Mouse (Mus musculus) gastrocnemius, postnatal 36 days (tissue): ENCODE results near the gene Scn1b. TPM values are rescaled to one million over a fixed set of nuclear protein-coding genes. Genes with fewer than 3 reads are reported as not detected.

ENCODE experiments used
- DNase-seq, 2 experiments: peaks; one replicate each; pipeline ENCODE4 v3.0.0; 2022
- intact Hi-C: fragments of 180-260 bp; cut with DNase I; formaldehyde crosslinking; loops from one replicate; pipeline ENCODE4 v1.15.1; 2025
- total RNA-seq, 2 experiments: library from RNA; stranded (reverse); gene quantifications; 2 replicates each; pipeline ENCODE4 v1.2.3; 2021

Scn1b gene
- total RNA-seq, 2 experiments from 2014 or later, result 835 to 915 TPM

DNA sequence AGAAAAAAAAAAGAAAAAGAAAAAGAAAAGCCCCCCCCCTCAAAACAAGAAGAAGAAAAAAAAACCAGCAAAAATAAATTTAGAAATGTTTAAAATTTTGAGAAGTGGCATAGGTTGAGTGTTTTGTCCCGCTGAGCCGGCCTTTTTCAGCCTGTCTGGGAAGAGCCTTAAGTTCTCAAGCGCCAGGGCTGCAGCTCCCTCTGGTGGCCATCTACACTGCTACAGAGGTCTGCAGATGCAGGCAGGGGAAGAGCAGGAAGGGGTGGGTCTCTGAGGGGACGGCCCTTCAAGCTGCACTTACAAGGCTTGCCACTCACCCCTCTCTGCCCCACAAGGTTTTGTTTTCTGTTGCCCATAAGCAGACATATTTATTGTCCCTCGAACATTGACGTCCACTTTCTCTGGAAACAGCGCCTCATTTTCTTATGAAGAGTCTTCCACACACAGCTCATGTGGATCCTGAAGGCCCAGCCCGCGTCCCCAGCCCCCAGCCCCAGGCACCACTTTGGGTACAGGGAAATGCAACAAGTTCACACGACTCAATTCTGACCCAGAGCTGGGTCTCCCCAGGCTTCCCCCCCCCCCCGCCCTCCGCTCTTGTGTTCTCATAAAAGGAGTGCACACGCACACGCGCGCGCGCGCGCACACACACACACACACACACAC, 29.1 kb downstream of the Scn1b start:
- peak; percentile 86 to 91 for DNase-seq
- intact Hi-C loops, result loop anchor here (5.0 kb wide), 1 partner anchor 135 kb away; no protein-coding TSS in a partner anchor

DNA sequence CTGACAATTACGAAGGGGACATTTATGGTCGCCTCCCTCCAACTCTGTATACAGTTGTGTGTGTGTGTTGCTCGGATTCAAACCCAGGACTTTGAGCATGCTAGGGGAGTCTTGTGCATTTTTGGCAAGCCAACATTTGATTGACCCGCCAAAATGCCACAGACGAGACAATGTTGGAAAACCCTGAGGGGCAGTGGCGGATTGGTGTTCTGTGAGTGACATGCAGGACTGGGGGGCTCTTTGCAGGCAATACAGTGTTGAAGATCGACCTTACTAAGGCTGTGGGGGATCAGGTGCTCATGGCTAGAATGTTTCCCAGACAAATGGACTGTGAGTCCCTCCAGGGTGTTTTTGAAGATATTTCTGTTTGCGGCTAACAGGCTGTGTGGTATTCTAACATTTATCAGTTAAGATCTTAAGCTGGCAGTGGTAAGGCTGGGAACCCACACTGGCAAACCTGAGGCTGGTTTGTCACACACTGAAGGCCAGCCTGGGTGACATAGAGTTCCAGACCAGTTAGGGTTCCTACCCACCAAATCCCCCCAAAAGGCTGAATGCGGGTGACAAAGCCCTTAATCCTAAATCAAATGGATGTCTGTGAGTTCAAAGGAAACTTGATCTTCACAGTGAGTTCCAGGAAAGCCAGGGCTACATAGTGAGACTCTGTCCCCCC, 29.8 kb downstream of the Scn1b start:
- intact Hi-C loops, result loop anchor here (5.0 kb wide), 1 partner anchor 135 kb away; no protein-coding TSS in a partner anchor
- DNase-seq, result no peak

DNA sequence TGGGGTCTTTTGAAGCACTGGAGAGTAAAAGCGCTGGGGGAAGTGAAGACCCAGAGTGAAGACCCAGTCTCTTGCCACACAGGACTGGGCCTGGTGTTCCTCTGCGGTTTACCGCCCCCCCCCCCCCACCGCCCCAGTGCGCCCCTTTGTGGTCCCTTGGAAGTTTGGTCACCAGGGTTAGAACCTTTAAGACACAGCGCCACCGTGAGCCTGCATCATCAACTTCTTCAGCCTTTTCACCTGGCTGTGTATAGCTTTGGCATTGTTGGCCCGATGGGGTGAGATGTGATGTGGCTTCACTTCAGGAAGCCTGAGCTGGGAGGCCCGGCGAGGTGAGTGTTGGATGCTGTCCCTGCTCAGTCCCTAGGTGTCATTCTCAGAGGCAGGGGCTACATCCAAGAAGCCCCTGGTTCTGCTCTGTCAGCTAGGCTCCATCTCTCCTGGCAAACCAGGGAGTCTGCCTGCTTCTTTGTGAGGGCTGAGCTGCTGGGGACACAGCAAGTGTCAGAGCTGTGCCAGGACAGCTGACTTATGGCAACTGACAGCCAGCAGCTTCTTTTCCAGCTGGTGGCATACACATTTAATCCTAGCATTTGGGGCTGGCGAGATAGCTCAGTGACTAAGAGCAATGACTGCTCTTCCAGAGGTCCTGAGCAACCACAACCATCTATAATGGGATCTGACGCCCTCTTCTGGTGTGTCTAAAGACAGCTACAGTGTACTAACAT, 31.9 kb downstream of the Scn1b start:
- no peak for DNase-seq
- intact Hi-C loops, result loop anchor here (1.0 to 5.0 kb wide), 2 partner anchors 36 to 133 kb away; partner anchors contain the start of gene Lgi4

DNA sequence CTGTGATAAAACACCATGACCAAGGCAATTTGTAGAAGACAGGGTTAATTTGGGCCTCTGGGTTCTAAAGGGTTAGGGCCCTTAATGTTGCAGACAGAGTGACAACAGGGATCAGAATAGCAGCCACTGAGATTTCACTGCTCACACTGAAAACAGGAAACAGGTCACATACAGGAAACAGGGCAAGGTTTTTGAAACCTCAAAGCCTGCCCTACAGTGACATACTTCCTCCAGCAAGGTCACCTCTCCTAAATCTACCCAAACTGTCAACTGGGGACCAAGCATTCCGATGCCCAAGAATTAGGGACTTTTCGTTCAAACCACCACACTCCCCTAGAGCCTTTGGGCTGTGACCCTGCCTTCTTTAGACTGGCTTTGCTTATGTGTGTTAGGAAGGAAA, 37.1 kb downstream of the Scn1b start:
- no peak for DNase-seq
- intact Hi-C loops, result no loop called here

DNA sequence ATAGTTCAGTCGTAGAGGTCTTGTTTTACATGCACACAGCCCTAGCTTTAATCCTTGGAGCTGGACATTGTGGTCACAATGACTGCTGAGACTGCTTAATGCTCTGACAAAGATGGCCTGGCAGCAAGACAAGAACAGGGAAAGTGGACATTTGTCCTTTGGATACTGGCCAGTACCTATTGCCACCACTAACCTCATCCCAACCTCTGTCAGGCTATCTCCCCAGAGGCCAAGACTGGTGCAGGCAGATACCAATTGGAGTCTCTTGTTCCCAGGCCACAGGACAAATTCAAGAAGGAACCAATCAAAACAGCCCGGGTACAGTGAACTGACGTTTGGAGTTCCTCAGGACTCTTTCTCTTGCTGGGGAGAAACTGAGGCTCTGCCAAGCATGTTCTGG, 38.6 kb downstream of the Scn1b start:
- no peak for DNase-seq
- intact Hi-C loops, result no loop called here

DNA sequence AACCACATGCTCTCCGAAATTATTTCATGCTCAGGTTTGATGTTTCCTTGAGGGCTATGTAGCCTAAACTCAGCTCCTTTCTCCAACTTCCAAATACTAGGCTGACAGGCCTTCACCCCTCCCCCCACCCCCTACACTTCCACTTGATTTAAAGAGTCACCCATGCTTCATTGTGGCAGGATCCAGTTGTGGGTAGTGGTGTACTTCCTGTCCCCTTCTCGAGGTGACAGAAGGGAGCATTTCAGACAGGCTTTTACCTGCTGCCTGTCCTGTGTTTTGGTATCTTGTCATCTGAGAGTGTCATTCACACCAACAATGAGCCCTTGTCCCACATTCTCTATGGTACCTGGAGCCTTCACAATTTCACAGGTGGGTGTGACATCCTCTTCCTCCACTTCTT, 39.5 kb downstream of the Scn1b start:
- intact Hi-C loops, result no loop called here
- no peak for DNase-seq

DNA sequence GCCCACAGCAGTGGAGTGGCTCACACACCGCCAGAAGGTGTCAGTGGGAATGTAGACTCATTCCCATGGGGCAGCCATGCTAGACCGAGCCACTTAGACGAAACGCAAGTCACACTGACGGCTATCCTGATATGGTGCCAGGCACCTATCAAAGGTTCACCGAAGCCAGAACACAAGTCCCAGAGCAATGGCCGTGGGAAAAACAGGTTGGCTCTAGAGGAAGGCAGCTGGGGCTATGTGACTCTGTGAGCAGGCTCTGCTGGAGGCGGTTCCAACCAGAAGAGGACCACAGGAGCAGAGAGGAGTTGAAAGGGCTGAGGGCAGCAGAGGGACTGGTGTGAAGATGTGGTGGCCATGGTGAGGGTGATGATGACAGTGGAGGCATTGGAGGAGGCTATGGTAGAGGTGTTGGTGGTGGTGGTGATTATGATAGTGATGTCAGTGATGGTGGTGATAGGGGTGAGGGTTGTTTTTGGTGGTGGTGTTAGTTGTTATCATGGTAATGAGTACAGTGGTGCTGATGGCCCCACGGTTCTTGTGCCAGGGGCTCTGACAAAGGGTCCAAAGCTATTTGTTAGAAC, 40.5 kb downstream of the Scn1b start:
- DNase-seq, result no peak
- intact Hi-C loops, result no loop called here

DNA sequence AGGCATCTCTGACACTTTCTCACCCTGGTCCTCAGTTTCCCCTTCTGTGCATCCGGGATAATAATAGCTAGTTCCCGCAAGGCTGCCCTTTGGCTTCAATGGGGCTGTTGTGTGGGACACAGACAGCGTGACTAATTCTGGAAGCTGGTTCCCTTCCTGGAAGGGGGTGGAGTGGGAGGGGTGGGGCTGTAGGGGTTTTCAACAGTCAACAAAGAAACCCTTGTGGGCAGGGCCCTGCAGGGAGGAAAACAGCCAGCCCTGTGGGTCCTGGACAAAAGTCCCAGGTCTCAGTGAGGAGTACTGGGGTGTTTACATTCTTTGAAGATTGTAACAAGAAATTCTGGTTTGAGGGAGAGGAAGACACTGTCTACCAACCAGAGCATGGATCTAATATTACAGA, 41.6 kb downstream of the Scn1b start:
- peak; percentile 47 to 55 for DNase-seq
- intact Hi-C loops, result no loop called here

DNA sequence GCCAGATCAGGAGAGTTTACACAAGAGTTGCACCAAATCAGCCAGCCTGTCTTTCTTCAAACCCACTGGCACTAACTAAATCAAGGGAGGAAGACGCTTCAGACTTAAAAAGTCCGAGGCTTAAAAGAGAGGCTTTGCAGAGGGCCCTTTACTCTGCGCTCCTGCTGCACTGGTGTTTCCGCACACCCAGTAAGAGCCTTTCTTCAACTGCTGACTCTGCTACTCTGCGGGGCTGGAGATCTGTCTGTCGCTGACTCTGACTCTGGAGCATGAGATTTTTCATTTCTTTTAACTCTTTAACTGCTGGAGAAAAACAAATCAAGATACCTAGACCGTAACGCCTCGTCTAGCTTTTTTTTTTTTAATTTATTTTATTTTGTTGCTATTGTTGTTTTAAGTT, 42.7 kb downstream of the Scn1b start:
- intact Hi-C loops, result no loop called here
- DNase-seq, result no peak

DNA sequence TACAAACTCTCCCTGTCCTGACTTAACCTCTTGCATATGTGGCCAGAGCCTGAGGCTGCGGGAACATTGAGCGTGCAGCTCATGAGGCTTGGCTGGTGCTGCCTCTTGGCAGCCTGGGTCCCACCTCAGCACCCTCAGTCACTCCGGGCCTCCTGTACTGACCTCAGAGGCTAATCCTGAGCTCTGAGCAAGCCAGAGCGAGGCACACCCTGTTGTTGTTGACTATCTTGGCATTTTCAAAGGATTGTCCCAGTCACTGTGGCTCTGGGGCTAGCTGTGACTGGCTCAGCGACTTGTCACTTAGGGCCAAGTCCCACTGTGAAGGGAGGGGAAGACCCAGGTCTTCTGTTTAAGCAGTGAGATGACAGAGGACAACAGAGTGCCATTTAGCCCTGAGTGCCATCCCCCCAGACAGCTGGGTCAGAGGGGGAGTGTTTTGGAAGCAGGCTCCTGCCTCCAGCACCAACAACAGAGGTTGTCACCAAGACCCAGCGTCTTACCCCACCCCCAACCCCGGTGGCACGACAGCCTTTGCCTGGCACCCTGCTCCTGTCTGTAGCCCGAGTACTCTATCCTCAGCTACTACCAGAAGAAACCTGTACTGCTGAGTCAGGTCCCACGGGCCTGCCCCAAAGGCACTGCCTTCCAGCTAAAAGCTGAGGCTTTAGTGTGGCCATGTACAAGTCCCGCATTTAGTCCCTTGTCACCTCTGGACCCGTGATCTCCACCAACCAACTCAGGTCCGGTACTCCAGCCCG, 43.8 kb downstream of the Scn1b start:
- peak; percentile 71 to 77 for DNase-seq
- intact Hi-C loops, result no loop called here

DNA sequence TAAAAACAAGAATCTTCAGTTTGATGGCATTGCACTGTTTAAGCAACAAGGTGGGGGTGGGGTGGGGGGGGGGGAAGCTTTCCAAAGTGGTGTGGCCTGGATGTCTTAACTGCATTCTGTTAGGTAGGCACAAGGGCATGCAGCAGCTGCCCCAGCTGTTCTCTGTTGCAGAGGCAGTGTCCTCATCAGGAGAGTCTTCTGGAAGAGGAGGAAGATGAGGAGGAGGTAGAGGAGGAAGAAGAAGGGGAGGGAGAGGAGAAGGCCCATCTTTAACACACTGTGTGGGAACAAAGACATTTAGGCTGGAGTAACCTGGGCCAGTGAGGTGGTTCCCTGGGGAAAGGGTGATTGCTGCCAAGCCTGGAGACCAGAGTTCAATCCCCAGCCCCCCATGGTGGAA, 44.7 kb downstream of the Scn1b start:
- intact Hi-C loops, result no loop called here
- no peak for DNase-seq

DNA sequence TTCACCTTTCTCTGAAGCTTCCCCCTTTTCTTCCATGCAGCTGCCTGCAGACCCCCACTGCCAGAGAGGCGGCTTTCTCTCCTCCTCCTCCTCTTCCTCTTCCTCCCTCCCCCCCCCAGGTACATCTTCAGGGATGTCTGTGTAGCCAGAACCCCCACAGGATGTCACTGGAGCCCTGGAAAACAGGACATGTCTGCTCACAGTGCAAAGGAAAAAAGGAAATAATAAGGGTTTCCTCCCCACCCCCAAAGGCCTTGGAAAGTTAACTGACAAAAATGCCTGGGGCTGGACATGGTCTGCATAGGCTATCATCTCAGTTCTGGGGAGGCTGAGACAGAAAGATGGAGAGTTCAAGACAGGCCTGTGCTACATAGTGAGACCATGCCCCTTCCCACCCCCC, 45.7 kb downstream of the Scn1b start:
- intact Hi-C loops, result no loop called here
- DNase-seq, result no peak

DNA sequence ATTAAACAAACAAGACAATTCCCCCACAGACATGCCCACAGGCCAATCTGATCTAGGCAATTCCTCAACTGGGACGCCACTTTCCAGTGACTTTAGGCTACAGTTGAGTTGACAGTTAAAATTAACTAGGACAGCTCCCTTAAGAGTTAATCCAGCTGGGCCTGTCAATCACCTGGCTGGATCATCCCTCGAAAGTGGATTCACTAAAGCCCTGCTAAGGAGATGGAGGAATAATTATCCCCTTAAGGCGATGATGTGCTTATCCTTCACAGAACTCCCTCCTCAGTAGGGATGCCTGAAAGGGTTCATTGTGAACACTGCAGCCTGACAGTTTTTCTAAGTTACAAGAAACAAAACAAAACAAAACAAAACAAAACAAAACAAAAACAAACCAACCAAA, 46.2 kb downstream of the Scn1b start:
- intact Hi-C loops, result no loop called here
- DNase-seq, result no peak

DNA sequence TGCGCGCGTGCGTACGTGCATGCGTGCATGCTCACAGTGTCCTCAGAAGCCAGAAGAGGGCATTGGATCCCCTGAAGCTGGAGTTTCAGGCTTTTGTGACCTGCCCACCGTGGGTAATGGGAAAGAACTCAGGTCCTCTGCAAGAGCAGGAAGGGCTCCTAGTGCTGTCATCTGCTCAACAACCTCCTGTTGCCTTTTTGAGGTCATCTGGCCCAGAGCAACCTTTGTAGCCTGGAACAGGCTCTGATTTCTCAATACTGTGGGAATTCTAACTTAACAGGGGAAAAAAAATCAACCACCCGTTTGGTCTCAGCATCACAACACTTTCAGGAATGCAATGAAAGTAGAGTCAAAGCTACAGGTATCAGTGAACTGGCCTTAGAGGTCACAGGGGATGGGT, 47.1 kb downstream of the Scn1b start:
- DNase-seq, result no peak
- intact Hi-C loops, result no loop called here

DNA sequence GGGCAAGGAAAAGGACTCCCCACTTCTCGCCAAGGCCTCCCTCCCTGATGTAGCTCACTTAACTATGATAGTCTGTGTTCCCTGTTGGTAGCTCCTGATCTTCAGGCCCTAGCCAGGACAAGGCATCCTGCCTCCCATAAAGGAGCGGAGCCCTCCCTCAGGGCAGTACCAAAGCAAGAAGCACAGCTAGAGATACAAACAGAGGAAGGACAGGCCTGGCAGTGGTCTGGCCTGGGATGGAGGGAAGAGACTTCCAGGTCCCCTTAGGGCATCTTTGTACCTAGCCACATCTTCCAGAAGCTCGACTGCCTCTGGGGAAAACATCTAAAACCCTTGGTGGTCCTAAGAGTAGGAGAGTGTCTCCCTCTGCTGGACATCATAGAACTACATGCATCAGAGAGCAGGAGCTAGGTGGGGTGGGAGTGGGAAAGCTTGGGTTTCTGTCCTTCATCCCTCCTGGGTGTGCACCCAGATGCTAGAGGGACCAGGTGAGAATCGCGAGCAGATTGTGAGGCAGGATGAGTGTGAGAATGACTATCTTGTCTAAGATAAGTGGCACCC, 48.8 kb downstream of the Scn1b start:
- intact Hi-C loops, result loop anchor here (2.0 kb wide), 1 partner anchor 15 kb away; no protein-coding TSS in a partner anchor
- DNase-seq, result no peak

DNA sequence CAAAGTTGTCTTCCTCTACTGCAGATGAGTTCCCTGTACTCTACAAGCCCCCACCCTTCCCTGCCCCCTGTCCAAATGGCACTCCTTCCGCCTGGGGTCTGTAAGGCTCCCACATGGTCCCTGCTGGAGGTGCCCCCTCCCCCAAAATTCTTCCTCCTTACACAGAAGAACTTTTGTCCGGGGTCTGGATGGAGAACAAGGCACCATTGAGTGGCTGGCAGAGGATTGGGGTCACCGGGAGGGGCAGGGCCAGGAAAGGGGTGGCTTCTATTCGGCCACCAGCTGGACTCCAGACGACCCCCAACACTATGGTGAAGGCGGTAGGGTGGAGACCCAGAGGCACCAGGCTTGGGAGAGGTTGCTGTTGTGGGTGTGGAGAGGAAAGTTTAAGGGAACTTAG, 49.3 kb downstream of the Scn1b start:
- intact Hi-C loops, result loop anchor here (2.0 kb wide), 1 partner anchor 15 kb away; no protein-coding TSS in a partner anchor
- DNase-seq, result no peak

DNA sequence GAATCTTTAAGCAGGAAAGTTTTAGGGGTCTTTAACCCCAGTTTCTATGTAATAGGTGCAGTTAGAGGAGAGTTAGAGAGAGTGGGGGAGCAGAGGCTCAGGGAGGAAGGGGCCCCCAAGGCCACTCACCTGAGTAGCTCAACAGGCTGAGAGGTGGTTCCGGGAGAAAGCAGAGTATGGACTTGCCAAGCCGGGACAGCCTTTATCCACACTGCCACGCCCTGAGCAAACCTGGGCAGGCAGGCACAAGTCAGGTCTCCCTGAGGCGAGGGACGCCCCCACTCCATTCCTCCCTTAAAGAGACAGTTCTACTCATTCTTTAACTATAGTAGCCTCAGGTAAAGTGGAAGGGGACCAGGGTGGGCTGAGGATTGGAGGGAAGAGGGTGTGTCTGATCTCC, 50.3 kb downstream of the Scn1b start, which contains the start of gene Fxyd3:
Gene Fxyd3, minus strand, starts transcription at position 213 of the 400 bp plus-strand sequence.
- DNase-seq, result no peak
- intact Hi-C loops, result loop anchor here (2.0 kb wide), 1 partner anchor 14 kb away; no protein-coding TSS in a partner anchor

DNA sequence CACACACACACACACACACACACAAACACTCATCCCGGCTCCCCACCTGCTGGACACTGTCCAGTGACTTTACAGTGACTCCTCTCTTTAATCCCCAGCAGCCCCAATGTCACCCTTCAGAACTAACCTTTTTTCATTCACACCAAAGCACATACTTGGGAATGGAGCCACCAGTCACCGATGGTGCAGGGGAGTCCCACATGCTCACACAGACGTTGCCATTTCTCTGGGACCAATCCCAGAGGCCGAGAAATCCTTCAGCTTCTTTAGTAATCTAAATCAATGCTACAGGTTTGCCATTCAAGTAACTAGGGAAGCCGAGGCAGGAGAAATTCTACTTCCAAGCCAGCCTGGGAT, 52.1 kb downstream of the Scn1b start:
- DNase-seq, result no peak
- intact Hi-C loops, result no loop called here

DNA sequence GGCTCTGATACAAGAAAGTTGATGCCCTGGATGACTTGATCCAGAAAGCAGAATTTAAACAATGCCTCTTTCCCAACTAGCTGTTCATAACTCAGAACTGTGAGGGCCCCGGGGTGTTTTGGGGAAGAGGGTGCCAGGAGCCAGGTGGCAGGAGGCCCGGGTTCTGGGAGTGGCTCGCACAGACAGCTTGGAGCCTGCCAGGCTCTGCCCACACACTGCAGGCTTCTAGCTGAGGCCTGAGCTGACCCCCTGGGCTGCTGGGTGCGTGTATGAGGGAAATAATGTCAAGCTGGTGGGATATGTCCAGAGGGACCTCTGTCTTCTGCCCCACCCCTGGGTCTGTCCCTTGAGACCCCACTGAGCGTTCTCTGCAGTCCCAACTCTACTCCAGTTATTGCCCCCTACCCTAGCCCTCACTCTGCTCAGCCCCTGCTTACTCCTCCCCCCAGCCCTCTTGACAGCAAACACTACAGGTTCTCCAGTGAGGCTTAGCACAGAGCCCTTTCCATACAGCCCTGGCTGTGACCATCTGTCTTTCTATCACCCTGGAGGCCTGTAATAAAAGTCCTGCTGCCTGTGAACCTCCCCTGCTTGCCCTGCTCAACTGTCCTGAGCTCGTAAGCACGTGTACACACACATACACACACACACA, 52.6 kb downstream of the Scn1b start:
- intact Hi-C loops, result no loop called here
- no peak for DNase-seq

DNA sequence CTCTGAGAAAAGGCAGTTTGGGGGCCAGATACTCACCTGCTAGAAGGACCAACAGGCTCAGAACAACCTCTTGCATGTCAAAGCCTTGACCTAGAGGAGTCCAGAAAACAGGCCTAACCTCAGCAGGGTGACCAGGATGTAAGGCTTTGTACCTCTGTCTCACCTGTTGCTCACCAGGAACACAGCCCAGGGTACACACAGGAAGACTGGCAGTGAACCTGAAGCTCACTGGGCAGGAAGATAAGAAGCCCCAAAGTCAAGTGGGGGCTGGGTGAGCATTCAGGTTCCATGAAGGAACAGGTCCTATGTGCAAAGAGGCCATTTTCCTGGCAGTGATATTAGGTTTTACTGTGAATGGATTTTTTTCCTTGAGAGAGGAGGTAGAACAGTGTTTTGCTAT, 53.3 kb downstream of the Scn1b start:
- intact Hi-C loops, result no loop called here
- DNase-seq, result no peak
